Mouse (Mus musculus) left cerebral cortex, adult 18-20 months (tissue): ENCODE measurements around the gene Arap1. TPM values are rescaled to one million over a fixed set of nuclear protein-coding genes. Genes with fewer than 3 reads are reported as not detected.
A peak's percentile ranks its signal among the peaks of the same experiment; 100 is the strongest.

Experiments used
- DNase-seq, 2 experiments: peaks; one replicate each; pipeline ENCODE4 v3.0.0; 2021 to 2022; ENCODE audit warnings: low spot score in 2 of 2, mixed read lengths in 1 of 2
- total RNA-seq, 2 experiments: library from RNA; stranded (reverse); gene quantifications; 2 replicates each; pipeline ENCODE4 v1.2.3; 2021

The Arap1 gene
- total RNA-seq, 2 experiments from 2014 or later = 15.6 to 24.1 TPM

- DNase-seq = no peak
These were observed 44.1 kb downstream of the Arap1 start for GRCm38 (mm10) chr7:101391909-101392479.

- no peak for DNase-seq
These were observed 45.1 kb downstream of the Arap1 start for GRCm38 (mm10) chr7:101393015-101393414.

GRCm38 (mm10) chr7:101393694-101394504 is 46.0 kb downstream of the Arap1 start:
- no peak for DNase-seq

GRCm38 (mm10) chr7:101394569-101394968 is 46.7 kb downstream of the Arap1 start:
- no peak for DNase-seq

GRCm38 (mm10) chr7:101395471-101395870 is 47.6 kb downstream of the Arap1 start:
- no peak for DNase-seq

GRCm38 (mm10) chr7:101397175-101397574 is 49.3 kb downstream of the Arap1 start:
- no peak for DNase-seq

GRCm38 (mm10) chr7:101401510-101401909 is 53.6 kb downstream of the Arap1 start:
- no peak for DNase-seq

- no peak for DNase-seq
These were observed 56.0 kb downstream of the Arap1 start for GRCm38 (mm10) chr7:101403831-101404230.

GRCm38 (mm10) chr7:101410267-101410936 is 62.5 kb downstream of the Arap1 start, which contains the start of gene Gm45837:
TSS of gene Gm45837 (plus strand) at chr7:101410886.
- DNase-seq = no peak

- peak; percentile 84 to 91 for DNase-seq
These were observed 64.9 kb downstream of the Arap1 start for GRCm38 (mm10) chr7:101412796-101413195.

GRCm38 (mm10) chr7:101414209-101414608 is 66.3 kb downstream of the Arap1 start:
- no peak for DNase-seq

- DNase-seq = no peak
These were observed 67.0 kb downstream of the Arap1 start for GRCm38 (mm10) chr7:101414661-101415511.

GRCm38 (mm10) chr7:101415512-101416100 is 67.7 kb downstream of the Arap1 start:
- DNase-seq = peak in 1 of 2 experiments; percentile 39

- no peak for DNase-seq
These were observed 68.5 kb downstream of the Arap1 start for GRCm38 (mm10) chr7:101416391-101416790.

GRCm38 (mm10) chr7:101419013-101419770 is 71.3 kb downstream of the Arap1 start:
- DNase-seq = peak in 1 of 2 experiments; percentile 42

- peak; percentile 79 to 87 for DNase-seq
These were observed 73.7 kb downstream of the Arap1 start, which contains the start of gene Pde2a for GRCm38 (mm10) chr7:101421529-101421928. TSS of gene Pde2a (plus strand) at chr7:101421691.

- DNase-seq = no peak
These were observed 74.2 kb downstream of the Arap1 start for GRCm38 (mm10) chr7:101422069-101422468.

GRCm38 (mm10) chr7:101422646-101423045 is 74.8 kb downstream of the Arap1 start:
- no peak for DNase-seq

- DNase-seq = no peak
These were observed 76.1 kb downstream of the Arap1 start for GRCm38 (mm10) chr7:101423970-101424369.

GRCm38 (mm10) chr7:101426692-101427091 is 78.8 kb downstream of the Arap1 start:
- DNase-seq = peak; percentile 61 to 74
